Mouse (Mus musculus) forebrain, embryonic 14.5 days (tissue): ENCODE measurements around the gene Tm9sf1. TPM values are rescaled to one million over a fixed set of nuclear protein-coding genes. Genes with fewer than 3 reads are reported as not detected.

Experiments
- ATAC-seq: fragments of 200-750 bp; cut with Nextera tagmentation; 2 replicates; pipeline ENCODE4 v1.8.0; 2017; ENCODE audit warnings: mild to moderate bottlenecking, moderate library complexity
- DNase-seq: peaks from one replicate; pipeline ENCODE4 v3.0.0-alpha.2; 2015; ENCODE audit warnings: low spot score
- H3K27ac ChIP-seq: fragments of 300-500 bp; sonication (generic); 2 replicates; pipeline ENCODE4 v1.5.1; 2014; ENCODE audit warnings: low read depth, mild to moderate bottlenecking, control low read depth, low read length, moderate library complexity
- H3K27me3 ChIP-seq: fragments of 300-500 bp; sonication (generic); replicated peaks from 2 replicates; pipeline ENCODE4 v1.6.1; 2014; ENCODE audit warnings: low read length, control low read depth, mixed read lengths; ENCODE audit not compliant: control insufficient read depth, insufficient read depth
- H3K36me3 ChIP-seq: fragments of 300-500 bp; sonication (generic); 2 replicates; pipeline ENCODE4 v1.6.1; 2014; ENCODE audit warnings: low read length, control low read depth; ENCODE audit not compliant: control insufficient read depth, insufficient read depth
- H3K4me1 ChIP-seq: fragments of 300-500 bp; sonication (generic); 2 replicates; pipeline ENCODE4 v1.6.1; 2014; ENCODE audit warnings: antibody characterized with exemption, low read length, control low read depth; ENCODE audit not compliant: control insufficient read depth, insufficient read depth
- H3K4me2 ChIP-seq: fragments of 300-500 bp; sonication (generic); 2 replicates; pipeline ENCODE4 v1.6.1; 2014; ENCODE audit warnings: mild to moderate bottlenecking, control low read depth, low read length
- H3K4me3 ChIP-seq: fragments of 300-500 bp; sonication (generic); 2 replicates; pipeline ENCODE4 v1.5.1; 2014; ENCODE audit warnings: low read depth, low read length, control low read depth
- H3K9ac ChIP-seq: fragments of 300-500 bp; sonication (generic); 2 replicates; pipeline ENCODE4 v1.6.1; 2014; ENCODE audit warnings: mild to moderate bottlenecking, low read length, control low read depth, moderate library complexity
- H3K9me3 ChIP-seq: fragments of 300-500 bp; sonication (generic); replicated peaks from 2 replicates; pipeline ENCODE4 v1.6.1; 2016; ENCODE audit warnings: low read length, control low read depth, mixed read lengths; ENCODE audit not compliant: control insufficient read depth
- WGBS: fragments of 180-500 bp; shearing (Covaris S2); extraction: QIAGEN DNeasy Blood & Tissue Kit; methylation state at CpG from one replicate; pipeline ENCODE4 v1.1.7; 2014; 5-methylcytosine and 5-hydroxymethylcytosine counted together
- polyA plus RNA-seq: library from polyadenylated mRNA; unstranded; fragments of >200 nt; fragmentation: Nextera tagmentation; extraction: Ambion mirVana; gene quantifications from 2 replicates; pipeline ENCODE4 v1.2.1, GENCODE M21; 2014

Tm9sf1 gene
- polyA plus RNA-seq, 1 experiment from 2014 or later, result 56.5 TPM

- WGBS, result 90% methylated on average over 7 of the region's 7 CpGs
- H3K4me1 ChIP-seq, result no peaks in the 10 kb centered on the region
- no peak within 1 kb of the TSS for H3K27ac ChIP-seq
Observed at GRCm38 (mm10) chr14:55603271-55603632, 40.4 kb downstream of the Tm9sf1 start, which contains the start of gene Irf9. TSS of gene Irf9 (plus strand) at chr14:55603571.

GRCm38 (mm10) chr14:55598521-55599390 is 44.9 kb downstream of the Tm9sf1 start:
- Histone ChIP-seq H3K4me1 (no peaks in the 10 kb centered on the region), H3K9me3 (no peaks in the 10 kb centered on the region), H3K27me3 (no peaks in the 10 kb centered on the region), H3K36me3 (peaks cover 91% of the 10 kb centered on the region), H3K4me3 (no peak overlapping the region), H3K27ac (no peak overlapping the region), H3K4me2 (no peak overlapping the region), H3K9ac (no peak overlapping the region)
- no peak for DNase-seq
- 95% methylated on average over 21 of the region's 21 CpGs for WGBS
- ATAC-seq, result no peak

More at GRCm38 (mm10) chr14:55603271-55603632, 40.4 kb downstream of the Tm9sf1 start, which contains the start of gene Irf9:
- Histone ChIP-seq H3K36me3 (peaks cover 74% of the 10 kb centered on the region), H3K9me3 (no peaks in the 10 kb centered on the region), H3K9ac (no peak within 1 kb of the TSS; the same call in 1 of the 2 replicates), H3K27me3 (no peaks in the 10 kb centered on the region), H3K4me3 (peak within 1 kb of the TSS; percentile 3; the same call in 1 of the 2 replicates), H3K4me2 (peak within 1 kb of the TSS; percentile 36)
- DNase-seq (no peak), ATAC-seq (no peak)

- 78% methylated on average over 13 of the region's 13 CpGs for WGBS
- DNase-seq (no peak), ATAC-seq (no peak)
- Histone ChIP-seq H3K4me1 (peaks cover 7% of the 10 kb centered on the region; the same call in 1 of the 2 replicates), H3K4me2 (no peak overlapping the region), H3K9ac (no peak overlapping the region), H3K27ac (no peak overlapping the region), H3K9me3 (no peaks in the 10 kb centered on the region), H3K27me3 (no peaks in the 10 kb centered on the region), H3K36me3 (peaks cover 67% of the 10 kb centered on the region), H3K4me3 (no peak overlapping the region)
Observed at GRCm38 (mm10) chr14:55596036-55596690, 47.4 kb downstream of the Tm9sf1 start.

GRCm38 (mm10) chr14:55592226-55592625 is 51.4 kb downstream of the Tm9sf1 start:
- no peaks in the 10 kb centered on the region for H3K27me3 ChIP-seq
- peaks cover 40% of the 10 kb centered on the region for H3K36me3 ChIP-seq
- no peaks in the 10 kb centered on the region for H3K9me3 ChIP-seq
- WGBS, result 4% methylated on average over 16 of the region's 16 CpGs
- ATAC-seq (no peak), DNase-seq (no peak)
- H3K9ac ChIP-seq, result peak overlapping the region; percentile 82
- no peak overlapping the region for H3K27ac ChIP-seq
- H3K4me3 ChIP-seq, result peak overlapping the region; percentile 87
- H3K4me2 ChIP-seq, result peak overlapping the region; percentile 98
- H3K4me1 ChIP-seq, result peaks cover 14% of the 10 kb centered on the region; the same call in 1 of the 2 replicates

- Histone ChIP-seq H3K27ac (peak within 1 kb of the TSS; percentile 81), H3K36me3 (peaks cover 32% of the 10 kb centered on the region), H3K9ac (peak within 1 kb of the TSS; percentile 82), H3K4me1 (peaks cover 14% of the 10 kb centered on the region; the same call in 1 of the 2 replicates), H3K4me3 (peak within 1 kb of the TSS; percentile 87), H3K9me3 (no peaks in the 10 kb centered on the region), H3K27me3 (no peaks in the 10 kb centered on the region), H3K4me2 (peak within 1 kb of the TSS; percentile 98)
- ATAC-seq (peak; percentile 86), DNase-seq (peak; percentile 95)
- 0% methylated on average over 33 of the region's 33 CpGs for WGBS
Observed at GRCm38 (mm10) chr14:55591331-55591891, 52.2 kb downstream of the Tm9sf1 start, which contains the start of gene Rnf31. TSS of gene Rnf31 (plus strand) at chr14:55591708.

GRCm38 (mm10) chr14:55590748-55591330 is 52.8 kb downstream of the Tm9sf1 start, which contains the start of gene Psme2:
TSS of gene Psme2 (minus strand) at chr14:55591113.
- Histone ChIP-seq H3K4me3 (peak within 1 kb of the TSS; percentile 87), H3K9ac (peak within 1 kb of the TSS; percentile 82), H3K27me3 (no peaks in the 10 kb centered on the region), H3K4me1 (peaks cover 14% of the 10 kb centered on the region; the same call in 1 of the 2 replicates), H3K9me3 (no peaks in the 10 kb centered on the region), H3K4me2 (peak within 1 kb of the TSS; percentile 98), H3K27ac (peak within 1 kb of the TSS; percentile 81), H3K36me3 (peaks cover 26% of the 10 kb centered on the region)
- DNase-seq, result peak; percentile 98
- WGBS, result under 1% methylated on average over 21 of the region's 22 CpGs
- ATAC-seq, result peak; percentile 97

GRCm38 (mm10) chr14:55589771-55590448 is 53.7 kb downstream of the Tm9sf1 start:
- peak overlapping the region; percentile 98 for H3K4me2 ChIP-seq
- H3K27ac ChIP-seq, result peak overlapping the region; percentile 68; the same call in 1 of the 2 replicates
- peaks cover 17% of the 10 kb centered on the region for H3K36me3 ChIP-seq
- DNase-seq (no peak), ATAC-seq (no peak)
- no peaks in the 10 kb centered on the region for H3K9me3 ChIP-seq
- WGBS, result 86% methylated on average over 11 of the region's 11 CpGs
- H3K4me3 ChIP-seq, result peak overlapping the region; percentile 87
- peaks cover 14% of the 10 kb centered on the region; the same call in 1 of the 2 replicates for H3K4me1 ChIP-seq
- H3K27me3 ChIP-seq, result no peaks in the 10 kb centered on the region
- peak overlapping the region; percentile 82 for H3K9ac ChIP-seq

GRCm38 (mm10) chr14:55589271-55589670 is 54.3 kb downstream of the Tm9sf1 start:
- Histone ChIP-seq H3K9me3 (no peaks in the 10 kb centered on the region), H3K27ac (no peak overlapping the region), H3K9ac (no peak overlapping the region), H3K4me1 (peaks cover 14% of the 10 kb centered on the region; the same call in 1 of the 2 replicates), H3K4me2 (no peak overlapping the region), H3K4me3 (no peak overlapping the region), H3K36me3 (peaks cover 11% of the 10 kb centered on the region; the same call in 1 of the 2 replicates), H3K27me3 (no peaks in the 10 kb centered on the region)
- no peak for DNase-seq
- no peak for ATAC-seq
- WGBS, result 96% methylated on average over 5 of the region's 5 CpGs
